Mouse (Mus musculus) lung, adult 18-20 months (tissue): ENCODE results near the gene Hist1h3f.
"Not testable (repeated sequence)": the region's sequence is repeated elsewhere in the genome, so short reads cannot be mapped to it uniquely, and the experiment has no call there.

Source experiments
- DNase-seq, 2 experiments: peaks; one replicate each; pipeline ENCODE4 v3.0.0; 2022; ENCODE audit warnings: mixed read lengths in 2 of 2

Gene Hist1h3f

GRCm38 (mm10) chr13:23585029-23585441 is 41.2 kb downstream of the Hist1h3f start:
- DNase-seq = peak; percentile 78 to 86

- DNase-seq = peak; percentile 81
These were observed 41.7 kb downstream of the Hist1h3f start for GRCm38 (mm10) chr13:23585442-23586098.

GRCm38 (mm10) chr13:23586099-23586939 is 42.5 kb downstream of the Hist1h3f start:
- DNase-seq = no peak

- no peak for DNase-seq
These were observed 43.0 kb downstream of the Hist1h3f start for GRCm38 (mm10) chr13:23586940-23587225.

- no peak for DNase-seq
These were observed 47.4 kb downstream of the Hist1h3f start for GRCm38 (mm10) chr13:23591206-23591605.

GRCm38 (mm10) chr13:23591886-23592285 is 48.0 kb downstream of the Hist1h3f start:
- DNase-seq = not testable (repeated sequence)

- DNase-seq = no peak
These were observed 48.8 kb downstream of the Hist1h3f start for GRCm38 (mm10) chr13:23592614-23593013.

- DNase-seq = peak in 1 of 2 experiments; percentile 42
These were observed 49.4 kb downstream of the Hist1h3f start for GRCm38 (mm10) chr13:23593051-23593770.
